Mouse (Mus musculus): ENCODE data around the gene Slc4a1ap. TPM values are rescaled to one million over a fixed set of nuclear protein-coding genes. Genes with fewer than 3 reads are reported as not detected.

Slc4a1ap gene
- polyA plus RNA-seq, 1 experiment from 2014 or later, result 32.5 TPM

DNA sequence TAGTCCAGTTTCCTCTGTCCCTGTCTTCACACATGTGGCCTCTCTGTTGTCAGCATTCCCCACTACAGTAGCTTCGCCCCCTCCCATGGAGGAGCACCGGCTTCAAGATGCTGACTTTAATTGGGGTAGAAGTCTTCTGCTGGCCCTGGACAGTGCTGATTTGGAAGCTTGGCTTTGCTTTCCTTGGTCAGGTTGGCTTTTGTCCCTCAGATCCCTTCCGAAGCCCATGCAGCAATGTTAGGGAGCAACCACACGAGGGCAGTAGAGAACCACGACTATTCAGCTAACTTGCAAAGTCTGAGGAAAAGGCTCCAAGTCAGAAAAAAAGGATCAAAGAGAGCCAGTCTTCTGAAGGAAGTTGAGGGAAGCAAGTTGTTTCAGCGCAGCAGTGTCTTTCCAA lies 36.7 kb downstream of the Slc4a1ap start:
- 0 out of 2 replicates have a peak, but pooled peaks have one; percentile 51 for ATAC-seq
- Histone ChIP-seq H3K9ac (ENCODE audit: low read depth, low read length) (no peak overlapping the region), H3K27ac (ENCODE audit: low read length) (no peak overlapping the region), H3K4me2 (ENCODE audit: low read length) (no peak overlapping the region), H3K27me3 (ENCODE audit: control insufficient read depth, insufficient read depth, low read depth, low read length) (no peaks in the 10 kb centered on the region), H3K9me3 (replicated peaks; ENCODE audit: control insufficient read depth, low read length, poor library complexity, severe bottlenecking) (no peaks in the 10 kb centered on the region), H3K36me3 (ENCODE audit: control insufficient read depth, insufficient read depth, low read length) (peaks cover 3% of the 10 kb centered on the region; the same call in 1 of the 2 replicates), H3K4me1 (ENCODE audit: control insufficient read depth, insufficient read depth, low read length) (no peaks in the 10 kb centered on the region), H3K4me3 (ENCODE audit: low read depth, low read length) (no peak overlapping the region)
- 10% methylated on average over 6 of the region's 6 CpGs for WGBS

DNA sequence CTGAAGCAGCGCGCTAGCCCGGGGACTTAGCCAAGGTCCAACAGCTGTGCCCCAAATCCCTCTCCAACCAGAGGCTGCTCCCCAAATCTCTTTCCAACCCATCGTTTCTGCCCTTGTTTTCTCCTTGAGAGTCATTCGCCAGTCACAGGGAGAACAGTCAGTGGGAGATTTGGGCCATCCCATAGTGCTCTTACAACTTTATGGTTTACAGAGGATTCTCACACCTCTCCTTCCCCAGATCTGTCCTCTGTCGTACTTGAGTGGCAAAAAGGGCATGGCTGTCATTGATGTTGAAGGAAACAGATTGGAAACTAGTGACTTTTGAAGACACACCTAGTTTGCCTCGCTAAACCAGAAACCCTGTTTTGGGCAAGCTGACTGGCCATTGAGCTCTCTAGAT lies 37.1 kb downstream of the Slc4a1ap start:
- no peak for ATAC-seq
- no peaks in the 10 kb centered on the region for H3K9me3 ChIP-seq (replicated peaks; ENCODE audit: control insufficient read depth, low read length, poor library complexity, severe bottlenecking)
- H3K4me3 ChIP-seq (ENCODE audit: low read depth, low read length), result no peak overlapping the region
- no peak overlapping the region for H3K9ac ChIP-seq (ENCODE audit: low read depth, low read length)
- no peak overlapping the region for H3K4me2 ChIP-seq (ENCODE audit: low read length)
- peaks cover 3% of the 10 kb centered on the region; the same call in 1 of the 2 replicates for H3K36me3 ChIP-seq (ENCODE audit: control insufficient read depth, insufficient read depth, low read length)
- no peaks in the 10 kb centered on the region for H3K27me3 ChIP-seq (ENCODE audit: control insufficient read depth, insufficient read depth, low read depth, low read length)
- WGBS, result 45% methylated on average over 7 of the region's 7 CpGs
- H3K27ac ChIP-seq (ENCODE audit: low read length), result no peak overlapping the region
- H3K4me1 ChIP-seq (ENCODE audit: control insufficient read depth, insufficient read depth, low read length), result no peaks in the 10 kb centered on the region

DNA sequence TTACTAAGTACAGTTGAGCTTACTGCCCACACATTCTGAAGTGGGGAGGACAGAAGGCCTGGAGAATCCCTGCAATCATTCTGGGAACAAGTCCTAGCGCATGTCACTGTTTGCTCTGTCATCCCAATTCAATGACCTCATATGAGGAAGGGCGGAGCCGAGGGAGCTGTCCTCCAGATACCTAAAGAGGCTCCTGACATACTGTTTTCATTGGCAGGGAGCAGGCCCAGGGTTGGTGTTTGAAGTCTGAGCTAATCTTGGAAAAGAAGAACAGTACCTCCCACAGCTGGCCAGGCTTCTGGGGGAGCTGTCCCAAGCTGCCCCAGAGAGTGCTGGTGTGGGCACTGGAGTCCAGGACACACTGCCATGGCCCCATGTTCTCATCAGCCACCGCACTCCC lies 38.2 kb downstream of the Slc4a1ap start:
- Histone ChIP-seq H3K27ac (ENCODE audit: low read length) (no peak overlapping the region), H3K9me3 (replicated peaks; ENCODE audit: control insufficient read depth, low read length, poor library complexity, severe bottlenecking) (no peaks in the 10 kb centered on the region), H3K9ac (ENCODE audit: low read depth, low read length) (no peak overlapping the region), H3K36me3 (ENCODE audit: control insufficient read depth, insufficient read depth, low read length) (no peaks in the 10 kb centered on the region), H3K4me2 (ENCODE audit: low read length) (no peak overlapping the region), H3K4me1 (ENCODE audit: control insufficient read depth, insufficient read depth, low read length) (no peaks in the 10 kb centered on the region), H3K4me3 (ENCODE audit: low read depth, low read length) (no peak overlapping the region), H3K27me3 (ENCODE audit: control insufficient read depth, insufficient read depth, low read depth, low read length) (no peaks in the 10 kb centered on the region)
- 93% methylated on average over 4 of the region's 4 CpGs for WGBS
- ATAC-seq, result no peak

DNA sequence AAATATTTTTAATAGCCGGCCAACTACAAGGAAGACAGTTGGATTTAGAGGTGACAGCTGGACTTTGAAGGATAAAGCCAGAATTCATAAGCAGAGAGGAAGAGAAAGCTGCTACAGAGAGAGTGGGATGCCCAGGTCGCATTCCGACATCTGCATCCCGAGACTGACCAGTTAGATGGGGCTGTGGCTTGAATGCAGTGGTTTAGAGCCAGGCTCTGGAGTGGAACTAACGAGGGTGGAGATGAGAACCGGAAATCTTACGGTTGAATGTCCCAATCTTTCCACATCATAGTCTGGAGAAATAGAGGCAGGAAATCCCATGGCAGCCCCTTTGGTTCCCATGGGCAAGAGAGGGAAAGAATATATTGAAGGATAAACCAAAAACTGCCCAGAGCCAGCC lies 39.2 kb downstream of the Slc4a1ap start:
- no peaks in the 10 kb centered on the region for H3K36me3 ChIP-seq (ENCODE audit: control insufficient read depth, insufficient read depth, low read length)
- ATAC-seq, result no peak
- no peak overlapping the region for H3K4me3 ChIP-seq (ENCODE audit: low read depth, low read length)
- 68% methylated on average over 7 of the region's 7 CpGs for WGBS
- peaks cover 3% of the 10 kb centered on the region for H3K4me1 ChIP-seq (ENCODE audit: control insufficient read depth, insufficient read depth, low read length)
- no peak overlapping the region for H3K9ac ChIP-seq (ENCODE audit: low read depth, low read length)
- H3K27ac ChIP-seq (ENCODE audit: low read length), result no peak overlapping the region
- H3K27me3 ChIP-seq (ENCODE audit: control insufficient read depth, insufficient read depth, low read depth, low read length), result no peaks in the 10 kb centered on the region
- H3K9me3 ChIP-seq (replicated peaks; ENCODE audit: control insufficient read depth, low read length, poor library complexity, severe bottlenecking), result no peaks in the 10 kb centered on the region
- H3K4me2 ChIP-seq (ENCODE audit: low read length), result no peak overlapping the region

DNA sequence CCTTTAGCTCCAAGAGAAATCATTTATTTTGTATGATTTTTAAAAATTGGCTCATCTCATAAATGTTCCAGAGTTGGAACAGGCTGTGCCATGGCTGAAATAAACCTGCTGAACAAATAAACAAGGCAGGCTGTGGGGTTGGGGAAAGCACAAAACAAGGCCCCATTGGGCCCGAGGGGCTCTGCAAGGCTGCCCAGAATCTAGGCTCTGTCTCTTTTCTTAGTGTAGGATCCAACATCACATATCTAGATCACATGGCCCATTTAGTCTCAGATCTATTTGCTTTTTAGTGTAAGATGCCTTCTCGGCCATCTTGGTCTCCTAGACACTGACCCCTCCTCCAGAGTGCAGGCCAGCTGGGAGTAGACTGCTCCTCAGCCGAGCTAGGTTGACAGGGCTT lies 39.7 kb downstream of the Slc4a1ap start:
- H3K4me3 ChIP-seq (ENCODE audit: low read depth, low read length), result no peak overlapping the region
- no peak overlapping the region for H3K4me2 ChIP-seq (ENCODE audit: low read length)
- ATAC-seq, result no peak
- H3K27me3 ChIP-seq (ENCODE audit: control insufficient read depth, insufficient read depth, low read depth, low read length), result no peaks in the 10 kb centered on the region
- no peak overlapping the region for H3K9ac ChIP-seq (ENCODE audit: low read depth, low read length)
- no peaks in the 10 kb centered on the region for H3K9me3 ChIP-seq (replicated peaks; ENCODE audit: control insufficient read depth, low read length, poor library complexity, severe bottlenecking)
- no peaks in the 10 kb centered on the region for H3K36me3 ChIP-seq (ENCODE audit: control insufficient read depth, insufficient read depth, low read length)
- H3K4me1 ChIP-seq (ENCODE audit: control insufficient read depth, insufficient read depth, low read length), result peaks cover 5% of the 10 kb centered on the region
- whole genome bisulfite sequencing, result 57% methylated on average over 3 of the region's 3 CpGs
- H3K27ac ChIP-seq (ENCODE audit: low read length), result no peak overlapping the region

DNA sequence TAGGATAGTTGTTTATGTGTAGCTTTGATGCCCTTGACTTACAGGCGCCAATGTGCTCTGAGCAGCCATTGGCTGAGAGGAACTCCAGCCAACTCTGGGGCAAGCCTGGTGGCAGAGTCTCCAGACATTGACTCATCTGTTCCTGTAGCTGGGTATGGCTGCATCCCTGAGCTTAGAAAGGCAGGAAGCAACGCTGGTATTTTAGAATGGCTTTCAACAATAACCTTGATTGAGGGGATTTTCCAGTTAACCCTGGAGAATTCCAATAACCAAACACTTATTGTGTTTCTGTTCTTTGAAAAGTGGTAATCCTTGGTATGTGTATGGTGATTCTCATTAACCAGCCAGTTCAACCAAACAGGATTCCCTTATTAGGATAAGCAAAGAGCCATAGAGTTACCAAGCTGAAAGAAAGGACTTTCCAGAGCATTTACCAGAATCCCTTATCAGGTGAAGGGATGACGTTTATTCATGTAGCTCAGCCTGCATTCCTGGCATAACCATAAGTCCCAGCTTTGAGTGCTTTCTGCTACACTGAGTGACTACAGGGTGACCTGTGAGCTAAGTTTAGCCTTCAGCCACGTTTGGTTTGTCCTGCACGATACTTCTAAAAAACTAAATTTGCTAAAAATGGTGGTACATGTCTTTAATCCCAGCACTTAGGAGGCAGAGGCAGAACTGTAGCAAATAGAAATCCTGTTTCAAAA lies 41.3 kb downstream of the Slc4a1ap start:
- H3K4me3 ChIP-seq (ENCODE audit: low read depth, low read length), result no peak overlapping the region
- ATAC-seq, result no peak
- H3K4me2 ChIP-seq (ENCODE audit: low read length), result no peak overlapping the region
- no peak overlapping the region for H3K9ac ChIP-seq (ENCODE audit: low read depth, low read length)
- 78% methylated on average over 5 of the region's 5 CpGs for WGBS
- H3K27me3 ChIP-seq (ENCODE audit: control insufficient read depth, insufficient read depth, low read depth, low read length), result no peaks in the 10 kb centered on the region
- H3K27ac ChIP-seq (ENCODE audit: low read length), result no peak overlapping the region
- H3K9me3 ChIP-seq (replicated peaks; ENCODE audit: control insufficient read depth, low read length, poor library complexity, severe bottlenecking), result no peaks in the 10 kb centered on the region
- H3K4me1 ChIP-seq (ENCODE audit: control insufficient read depth, insufficient read depth, low read length), result peaks cover 5% of the 10 kb centered on the region
- no peaks in the 10 kb centered on the region for H3K36me3 ChIP-seq (ENCODE audit: control insufficient read depth, insufficient read depth, low read length)

DNA sequence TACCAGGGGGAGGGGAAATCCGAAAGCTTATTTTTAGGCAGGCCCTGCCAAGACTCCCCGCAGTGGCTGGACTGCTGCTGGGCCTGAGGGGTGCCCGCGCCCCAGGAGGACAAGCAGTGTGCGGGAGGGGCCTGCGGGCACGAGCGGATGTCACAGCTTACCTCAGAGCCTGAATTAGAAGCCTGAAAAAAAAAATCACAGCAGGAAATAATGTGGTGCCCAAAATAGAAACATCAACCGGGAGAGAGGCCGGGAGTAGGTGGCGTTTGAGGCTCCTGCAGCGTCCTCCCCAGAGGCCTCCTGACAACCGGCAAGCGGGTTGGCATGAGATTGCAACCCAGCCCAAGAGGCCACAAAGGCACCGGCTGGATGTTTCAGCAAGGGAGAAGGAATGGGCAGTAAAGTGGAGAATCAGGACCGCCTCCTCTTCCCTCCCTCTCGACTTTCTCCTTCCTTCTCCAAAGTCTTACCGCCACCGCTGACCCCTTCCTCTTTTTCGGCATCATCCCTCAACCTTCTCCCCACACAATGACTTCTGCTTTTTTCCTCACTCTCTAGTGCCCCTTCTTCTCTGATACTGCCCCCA lies 44.3 kb downstream of the Slc4a1ap start:
- 7% methylated on average over 20 of the region's 20 CpGs for WGBS
- Histone ChIP-seq H3K4me2 (ENCODE audit: low read length) (peak overlapping the region; percentile 48), H3K27ac (ENCODE audit: low read length) (0 out of 2 replicates have a peak overlapping the region, but pooled peaks have one; percentile 50), H3K36me3 (ENCODE audit: control insufficient read depth, insufficient read depth, low read length) (no peaks in the 10 kb centered on the region), H3K9me3 (replicated peaks; ENCODE audit: control insufficient read depth, low read length, poor library complexity, severe bottlenecking) (no peaks in the 10 kb centered on the region), H3K27me3 (ENCODE audit: control insufficient read depth, insufficient read depth, low read depth, low read length) (no peaks in the 10 kb centered on the region), H3K9ac (ENCODE audit: low read depth, low read length) (peak overlapping the region; percentile 50), H3K4me1 (ENCODE audit: control insufficient read depth, insufficient read depth, low read length) (peaks cover 5% of the 10 kb centered on the region), H3K4me3 (ENCODE audit: low read depth, low read length) (peak overlapping the region; percentile 16)
- ATAC-seq, result no peak

DNA sequence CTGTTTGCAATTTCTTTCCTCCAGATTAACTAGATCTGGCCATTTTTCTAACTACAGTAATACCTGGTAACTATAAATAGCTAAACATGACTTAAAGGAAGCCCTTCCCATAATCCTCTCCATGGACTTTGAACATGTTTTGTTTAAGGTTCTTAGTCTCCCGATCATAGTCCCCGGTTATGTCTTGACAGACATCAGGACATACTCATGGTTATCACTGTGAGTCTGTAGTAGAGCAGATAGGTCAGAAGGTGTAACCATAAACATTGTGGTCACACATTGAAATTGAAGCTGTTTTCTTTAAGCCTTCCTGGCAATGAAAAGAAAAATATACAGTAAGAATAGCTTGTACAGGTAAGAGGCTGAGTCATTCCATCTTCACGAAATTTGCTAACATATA lies 46.9 kb downstream of the Slc4a1ap start:
- Histone ChIP-seq H3K4me1 (ENCODE audit: control insufficient read depth, insufficient read depth, low read length) (peaks cover 5% of the 10 kb centered on the region), H3K9ac (ENCODE audit: low read depth, low read length) (no peak overlapping the region), H3K27me3 (ENCODE audit: control insufficient read depth, insufficient read depth, low read depth, low read length) (no peaks in the 10 kb centered on the region), H3K4me2 (ENCODE audit: low read length) (no peak overlapping the region), H3K9me3 (replicated peaks; ENCODE audit: control insufficient read depth, low read length, poor library complexity, severe bottlenecking) (no peaks in the 10 kb centered on the region), H3K36me3 (ENCODE audit: control insufficient read depth, insufficient read depth, low read length) (no peaks in the 10 kb centered on the region), H3K4me3 (ENCODE audit: low read depth, low read length) (no peak overlapping the region), H3K27ac (ENCODE audit: low read length) (no peak overlapping the region)
- 92% methylated on average over 3 of the region's 3 CpGs for WGBS
- no peak for ATAC-seq

DNA sequence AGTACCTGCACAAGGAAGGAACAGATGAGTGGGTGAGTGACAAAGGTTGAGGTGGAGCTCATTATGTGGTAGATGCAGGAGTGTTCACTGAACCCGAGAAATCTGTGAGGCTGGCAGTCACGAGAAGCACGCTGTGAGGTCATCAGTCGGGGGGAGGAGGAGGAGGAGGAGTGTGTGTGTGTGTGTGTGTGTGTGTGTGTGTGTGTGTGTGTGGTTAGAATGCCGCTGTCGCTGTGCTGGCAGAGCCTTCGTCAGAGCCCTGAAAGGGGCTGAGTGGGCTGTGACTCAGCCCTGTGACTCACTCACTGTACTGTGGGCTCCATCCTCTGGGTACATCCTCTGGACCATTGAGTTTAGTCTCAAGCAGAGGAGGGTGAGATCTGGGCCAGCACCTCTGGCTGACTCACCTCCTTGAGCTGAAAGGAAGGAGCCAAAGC lies 49.8 kb downstream of the Slc4a1ap start:
- no peak overlapping the region for H3K9ac ChIP-seq (ENCODE audit: low read depth, low read length)
- ATAC-seq, result no peak
- 85% methylated on average over 7 of the region's 7 CpGs for WGBS
- no peak overlapping the region for H3K4me2 ChIP-seq (ENCODE audit: low read length)
- H3K27ac ChIP-seq (ENCODE audit: low read length), result no peak overlapping the region
- no peak overlapping the region for H3K4me3 ChIP-seq (ENCODE audit: low read depth, low read length)
- no peaks in the 10 kb centered on the region for H3K27me3 ChIP-seq (ENCODE audit: control insufficient read depth, insufficient read depth, low read depth, low read length)
- H3K36me3 ChIP-seq (ENCODE audit: control insufficient read depth, insufficient read depth, low read length), result no peaks in the 10 kb centered on the region
- no peaks in the 10 kb centered on the region for H3K9me3 ChIP-seq (replicated peaks; ENCODE audit: control insufficient read depth, low read length, poor library complexity, severe bottlenecking)
- no peaks in the 10 kb centered on the region for H3K4me1 ChIP-seq (ENCODE audit: control insufficient read depth, insufficient read depth, low read length)
